Mouse (Mus musculus) forebrain, embryonic 14.5 days (tissue): ENCODE data around the gene Bag1. TPM values are rescaled to one million over a fixed set of nuclear protein-coding genes. Genes with fewer than 3 reads are reported as not detected.

ENCODE experiments used
- ATAC-seq: fragments of 200-750 bp; cut with Nextera tagmentation; 2 replicates; pipeline ENCODE4 v1.8.0; 2017; ENCODE audit warnings: mild to moderate bottlenecking, moderate library complexity
- DNase-seq: peaks from one replicate; pipeline ENCODE4 v3.0.0-alpha.2; 2015; ENCODE audit warnings: low spot score
- H3K27ac ChIP-seq: fragments of 300-500 bp; sonication (generic); 2 replicates; pipeline ENCODE4 v1.5.1; 2014; ENCODE audit warnings: low read depth, mild to moderate bottlenecking, control low read depth, low read length, moderate library complexity
- H3K27me3 ChIP-seq: fragments of 300-500 bp; sonication (generic); replicated peaks from 2 replicates; pipeline ENCODE4 v1.6.1; 2014; ENCODE audit warnings: low read length, control low read depth, mixed read lengths; ENCODE audit not compliant: control insufficient read depth, insufficient read depth
- H3K36me3 ChIP-seq: fragments of 300-500 bp; sonication (generic); 2 replicates; pipeline ENCODE4 v1.6.1; 2014; ENCODE audit warnings: low read length, control low read depth; ENCODE audit not compliant: control insufficient read depth, insufficient read depth
- H3K4me1 ChIP-seq: fragments of 300-500 bp; sonication (generic); 2 replicates; pipeline ENCODE4 v1.6.1; 2014; ENCODE audit warnings: antibody characterized with exemption, low read length, control low read depth; ENCODE audit not compliant: control insufficient read depth, insufficient read depth
- H3K4me2 ChIP-seq: fragments of 300-500 bp; sonication (generic); 2 replicates; pipeline ENCODE4 v1.6.1; 2014; ENCODE audit warnings: mild to moderate bottlenecking, control low read depth, low read length
- H3K4me3 ChIP-seq: fragments of 300-500 bp; sonication (generic); 2 replicates; pipeline ENCODE4 v1.5.1; 2014; ENCODE audit warnings: low read depth, low read length, control low read depth
- H3K9ac ChIP-seq: fragments of 300-500 bp; sonication (generic); 2 replicates; pipeline ENCODE4 v1.6.1; 2014; ENCODE audit warnings: mild to moderate bottlenecking, low read length, control low read depth, moderate library complexity
- H3K9me3 ChIP-seq: fragments of 300-500 bp; sonication (generic); replicated peaks from 2 replicates; pipeline ENCODE4 v1.6.1; 2016; ENCODE audit warnings: low read length, control low read depth, mixed read lengths; ENCODE audit not compliant: control insufficient read depth
- WGBS: fragments of 180-500 bp; shearing (Covaris S2); extraction: QIAGEN DNeasy Blood & Tissue Kit; methylation state at CpG from one replicate; pipeline ENCODE4 v1.1.7; 2014; 5-methylcytosine and 5-hydroxymethylcytosine counted together
- polyA plus RNA-seq: library from polyadenylated mRNA; unstranded; fragments of >200 nt; fragmentation: Nextera tagmentation; extraction: Ambion mirVana; gene quantifications from 2 replicates; pipeline ENCODE4 v1.2.1, GENCODE M21; 2014

Gene Bag1
- polyA plus RNA-seq: 209 and 216 TPM in 2 replicates

- H3K9ac ChIP-seq: peak within 1 kb of the TSS; percentile 85
- no peaks in the 10 kb centered on the region for H3K27me3 ChIP-seq
- peaks cover 54% of the 10 kb centered on the region for H3K36me3 ChIP-seq
- H3K9me3 ChIP-seq: no peaks in the 10 kb centered on the region
- ATAC-seq (peak; percentile 97), DNase-seq (peak; percentile 99)
- peak within 1 kb of the TSS; percentile 82 for H3K27ac ChIP-seq
- H3K4me1 ChIP-seq: peaks cover 20% of the 10 kb centered on the region
- WGBS: under 1% methylated on average over 46 of the region's 50 CpGs
- peak within 1 kb of the TSS; percentile 87 for H3K4me3 ChIP-seq
- peak within 1 kb of the TSS; percentile 80 for H3K4me2 ChIP-seq
These were observed at the start of gene Bag1, which contains the start of gene Chmp5 for GRCm38 (mm10) chr4:40948160-40948708. Bag1 (minus strand) TSS chr4:40948294. Chmp5 (plus strand) TSS chr4:40948407.

- Histone ChIP-seq H3K27me3 (no peaks in the 10 kb centered on the region), H3K9me3 (no peaks in the 10 kb centered on the region), H3K4me3 (no peak overlapping the region), H3K27ac (no peak overlapping the region), H3K4me1 (no peaks in the 10 kb centered on the region), H3K36me3 (peaks cover 98% of the 10 kb centered on the region), H3K9ac (no peak overlapping the region), H3K4me2 (no peak overlapping the region)
- DNase-seq (no peak), ATAC-seq (no peak)
- 98% methylated on average over 6 of the region's 6 CpGs for WGBS
These were observed 48.2 kb upstream of the Bag1 start for GRCm38 (mm10) chr4:40996302-40996701.

- H3K4me1 ChIP-seq: no peaks in the 10 kb centered on the region
These were observed 41.5 kb upstream of the Bag1 start for GRCm38 (mm10) chr4:40989633-40990032.

GRCm38 (mm10) chr4:40983686-40984085 lies 35.6 kb upstream of the Bag1 start:
- Histone ChIP-seq H3K36me3 (peaks cover 80% of the 10 kb centered on the region), H3K9me3 (no peaks in the 10 kb centered on the region), H3K27ac (no peak overlapping the region), H3K27me3 (no peaks in the 10 kb centered on the region), H3K4me3 (no peak overlapping the region), H3K4me2 (no peak overlapping the region), H3K4me1 (no peaks in the 10 kb centered on the region), H3K9ac (no peak overlapping the region)
- no peak for DNase-seq
- no peak for ATAC-seq
- 76% methylated on average over 1 of the region's 1 CpGs for WGBS

More at GRCm38 (mm10) chr4:40989633-40990032, 41.5 kb upstream of the Bag1 start:
- no peak for ATAC-seq
- Histone ChIP-seq H3K9me3 (no peaks in the 10 kb centered on the region), H3K9ac (no peak overlapping the region), H3K36me3 (peaks cover 97% of the 10 kb centered on the region), H3K27ac (no peak overlapping the region), H3K27me3 (no peaks in the 10 kb centered on the region), H3K4me3 (no peak overlapping the region), H3K4me2 (no peak overlapping the region)
- no peak for DNase-seq
- WGBS: 87% methylated on average over 6 of the region's 6 CpGs

GRCm38 (mm10) chr4:40982486-40982885 lies 34.4 kb upstream of the Bag1 start:
- H3K27me3 ChIP-seq: no peaks in the 10 kb centered on the region
- WGBS: 83% methylated on average over 3 of the region's 3 CpGs
- H3K9ac ChIP-seq: no peak overlapping the region
- no peaks in the 10 kb centered on the region for H3K9me3 ChIP-seq
- H3K4me1 ChIP-seq: no peaks in the 10 kb centered on the region
- no peak overlapping the region for H3K4me2 ChIP-seq
- ATAC-seq (no peak), DNase-seq (no peak)
- no peak overlapping the region for H3K4me3 ChIP-seq
- H3K27ac ChIP-seq: no peak overlapping the region
- H3K36me3 ChIP-seq: peaks cover 81% of the 10 kb centered on the region

- no peaks in the 10 kb centered on the region for H3K9me3 ChIP-seq
- H3K4me3 ChIP-seq: no peak overlapping the region
- WGBS: 96% methylated on average over 1 of the region's 1 CpGs
- H3K27ac ChIP-seq: no peak overlapping the region
- H3K4me2 ChIP-seq: no peak overlapping the region
- ATAC-seq (no peak), DNase-seq (no peak)
- peaks cover 65% of the 10 kb centered on the region for H3K36me3 ChIP-seq
- H3K27me3 ChIP-seq: no peaks in the 10 kb centered on the region
- no peak overlapping the region for H3K9ac ChIP-seq
- no peaks in the 10 kb centered on the region for H3K4me1 ChIP-seq
These were observed 31.3 kb upstream of the Bag1 start for GRCm38 (mm10) chr4:40979430-40979829.

- Histone ChIP-seq H3K27ac (no peak overlapping the region), H3K9me3 (no peaks in the 10 kb centered on the region), H3K9ac (no peak overlapping the region), H3K4me2 (no peak overlapping the region), H3K27me3 (no peaks in the 10 kb centered on the region), H3K4me1 (peaks cover 4% of the 10 kb centered on the region), H3K4me3 (no peak overlapping the region), H3K36me3 (peaks cover 51% of the 10 kb centered on the region)
- no peak for ATAC-seq
- 88% methylated on average over 10 of the region's 10 CpGs for WGBS
- DNase-seq: no peak
These were observed 28.6 kb upstream of the Bag1 start for GRCm38 (mm10) chr4:40976651-40977050.

GRCm38 (mm10) chr4:40975678-40976077 lies 27.6 kb upstream of the Bag1 start:
- Histone ChIP-seq H3K9ac (no peak overlapping the region), H3K36me3 (peaks cover 43% of the 10 kb centered on the region), H3K4me1 (peaks cover 4% of the 10 kb centered on the region), H3K4me3 (no peak overlapping the region), H3K9me3 (no peaks in the 10 kb centered on the region), H3K27me3 (no peaks in the 10 kb centered on the region), H3K27ac (no peak overlapping the region), H3K4me2 (no peak overlapping the region)
- no peak for DNase-seq
- WGBS: 95% methylated on average over 3 of the region's 3 CpGs
- ATAC-seq: no peak

GRCm38 (mm10) chr4:40974011-40974410 lies 25.9 kb upstream of the Bag1 start:
- Histone ChIP-seq H3K9me3 (no peaks in the 10 kb centered on the region), H3K4me2 (no peak overlapping the region), H3K27me3 (no peaks in the 10 kb centered on the region), H3K9ac (no peak overlapping the region), H3K4me1 (peaks cover 9% of the 10 kb centered on the region), H3K27ac (no peak overlapping the region), H3K4me3 (no peak overlapping the region), H3K36me3 (peaks cover 28% of the 10 kb centered on the region)
- ATAC-seq: no peak
- DNase-seq: no peak
- WGBS: 91% methylated on average over 1 of the region's 1 CpGs
